9 mouse cellular contexts compared by ENCODE assay signal in genomic region chr10:50910400-50910799, GRCm38 (mm10). TPM values are rescaled to one million over a fixed set of nuclear protein-coding genes. Genes with fewer than 3 reads are reported as not detected.
DNase-seq lines count a peak whose midpoint lies in the region; ATAC-seq and TF ChIP-seq lines count a peak whose summit lies in the region.
"Had no signal": no experiment of that assay in that cellular context is flagged by ENCODE, and none has a peak within 500 bp of the region (broad histone marks: within the 10 kb centered on the region; RNA-seq: fewer than 3 reads in every experiment).

No protein-coding gene starts in this region.

- no peaks in the 10 kb centered on the region; the same call in 1 of the 2 replicates for H3K36me3 ChIP-seq in kidney, adult 2 months (ENCODE audit: control insufficient read depth, insufficient read depth, low read length)
- H3K36me3 ChIP-seq in hindbrain, embryonic 14.5 days (replicated peaks; ENCODE audit: control insufficient read depth, insufficient read depth) = no peaks in the 10 kb centered on the region
- H3K36me3 ChIP-seq in midbrain, embryonic 14.5 days (ENCODE audit: control insufficient read depth, insufficient read depth, low read length) = no peaks in the 10 kb centered on the region

- no peak for TF ChIP-seq POLR2A in kidney, adult 2 months (IDR thresholded peaks at IDR 0.05; ENCODE audit: low read depth, low read length)

- H3K27ac ChIP-seq in kidney, adult 2 months (ENCODE audit: insufficient read depth, low read depth, low read length) = peak overlapping the region; percentile 12; the same call in 1 of the 2 replicates
- no peak overlapping the region for H3K27ac ChIP-seq in hindbrain, embryonic 14.5 days
- H3K27ac ChIP-seq in midbrain, embryonic 14.5 days (replicated peaks; ENCODE audit: low read depth, low read length) = no peak overlapping the region
- H3K27ac ChIP-seq: liver, embryonic 14.5 days had no signal

- ATAC-seq in hindbrain, embryonic 14.5 days (ENCODE audit: low FRiP score) = peak; percentile 42; the same call in 1 of the 2 replicates
- ATAC-seq in midbrain, embryonic 14.5 days (ENCODE audit: low FRiP score, low TSS enrichment) = peak; percentile 71; the same call in 1 of the 2 replicates

- H3K9me3 ChIP-seq in hindbrain, embryonic 14.5 days (ENCODE audit: control insufficient read depth, low read length) = peaks cover 6% of the 10 kb centered on the region
- H3K9me3 ChIP-seq in midbrain, embryonic 14.5 days (ENCODE audit: control insufficient read depth, low read length) = no peaks in the 10 kb centered on the region

- no peak for TF ChIP-seq CTCF in kidney, adult 2 months (conservative IDR thresholded peaks at IDR 0.05; ENCODE audit: insufficient read depth, insufficient read length, low read depth, low read length)

- 25% methylated on average over 16 of the region's 16 CpGs for WGBS in kidney, adult 2 months
- 2% methylated on average over 16 of the region's 16 CpGs for WGBS in hindbrain, embryonic 14.5 days
- under 1% methylated on average over 16 of the region's 16 CpGs for WGBS in midbrain, embryonic 14.5 days

- H3K9ac ChIP-seq in hindbrain, embryonic 14.5 days = no peak overlapping the region
- 0 out of 2 replicates have a peak overlapping the region, but pooled peaks have one; percentile 6 for H3K9ac ChIP-seq in midbrain, embryonic 14.5 days (replicated peaks; ENCODE audit: low read length)
- H3K9ac ChIP-seq: liver, embryonic 14.5 days had no signal

- H3K27me3 ChIP-seq in kidney, adult 2 months (replicated peaks; ENCODE audit: control insufficient read depth, insufficient read depth, low read length) = no peaks in the 10 kb centered on the region; the same call in 1 of the 2 replicates
- peaks cover 83% of the 10 kb centered on the region for H3K27me3 ChIP-seq in hindbrain, embryonic 14.5 days (ENCODE audit: control insufficient read depth, insufficient read depth, low read length)
- peaks cover 80% of the 10 kb centered on the region for H3K27me3 ChIP-seq in midbrain, embryonic 14.5 days (ENCODE audit: control insufficient read depth, insufficient read depth, low read length)

- 0 out of 2 replicates have a peak overlapping the region, but pooled peaks have one; percentile 6 for H3K4me3 ChIP-seq in kidney, adult 2 months (ENCODE audit: insufficient read depth, low read depth, low read length)
- H3K4me3 ChIP-seq in hindbrain, embryonic 14.5 days (replicated peaks; ENCODE audit: low read length) = 0 out of 2 replicates have a peak overlapping the region, but pooled peaks have one; percentile 0
- peak overlapping the region; percentile 21 for H3K4me3 ChIP-seq in midbrain, embryonic 14.5 days (replicated peaks; ENCODE audit: low read depth, low read length)

- H3K4me1 ChIP-seq in kidney, adult 2 months (ENCODE audit: control insufficient read depth, insufficient read depth, low read length) = peaks cover 4% of the 10 kb centered on the region
- no peaks in the 10 kb centered on the region for H3K4me1 ChIP-seq in hindbrain, embryonic 14.5 days (replicated peaks; ENCODE audit: control insufficient read depth, insufficient read depth, low read length)
- 0 out of 2 replicates have a peak, but pooled peaks cover 3% of the 10 kb centered on the region for H3K4me1 ChIP-seq in midbrain, embryonic 14.5 days (ENCODE audit: control insufficient read depth, insufficient read depth, low read length)

- peak overlapping the region; percentile 40 for H3K4me2 ChIP-seq in hindbrain, embryonic 14.5 days (replicated peaks)
- H3K4me2 ChIP-seq in midbrain, embryonic 14.5 days (ENCODE audit: low read length) = peak overlapping the region; percentile 47

- DNase-seq in kidney, adult 2 months = no peak
- DNase-seq in kidney, postnatal 25 days = no peak
- peak; percentile 35 for DNase-seq in embryo, embryonic 9.5 days (ENCODE audit: extremely low spot score)
- DNase-seq in hindbrain, embryonic 14.5 days (ENCODE audit: low spot score) = no peak
- DNase-seq in midbrain, embryonic 14.5 days = peak; percentile 57
- DNase-seq in cerebellum, adult 9-10 months = no peak
- no peak for DNase-seq in urinary bladder, postnatal 14 days (ENCODE audit: low spot score)
- DNase-seq in cerebellum, adult 8-10 months = no peak

RNA-seq across cellular contexts. Expression of gene Sim1, which starts 15.8 kb away (rescaled TPM):
- 4.2 and 5.8 TPM in 2 replicates for polyA plus RNA-seq in kidney, adult 2 months (2012; rRNA removed)
- polyA plus RNA-seq in hindbrain, embryonic 14.5 days (2014; fragmentation: Nextera tagmentation; extraction: Ambion mirVana) = 0.08 and 0.59 TPM in 2 replicates
- 0.77 and 0.91 TPM in 2 replicates for polyA plus RNA-seq in midbrain, embryonic 14.5 days (2014; fragmentation: Nextera tagmentation; extraction: Ambion mirVana)
- polyA plus RNA-seq: liver, embryonic 14.5 days had no signal

Comparison
In these comparisons a context has a peak if more than half of its experiments do, and no peak if none do; other contexts are left out.
1. DNase-seq: peak in embryo, embryonic 9.5 days (single experiment) and midbrain, embryonic 14.5 days (single experiment); none in kidney, adult 2 months (single experiment), kidney, postnatal 25 days (0 of 2), hindbrain, embryonic 14.5 days (single experiment), cerebellum, adult 9-10 months (single experiment), urinary bladder, postnatal 14 days (single experiment) and cerebellum, adult 8-10 months (single experiment).
2. Peak in every context shown above with its lines, with median percentiles within 50 percentile points of each other: H3K4me3 ChIP-seq.